In the genomic region with DNA sequence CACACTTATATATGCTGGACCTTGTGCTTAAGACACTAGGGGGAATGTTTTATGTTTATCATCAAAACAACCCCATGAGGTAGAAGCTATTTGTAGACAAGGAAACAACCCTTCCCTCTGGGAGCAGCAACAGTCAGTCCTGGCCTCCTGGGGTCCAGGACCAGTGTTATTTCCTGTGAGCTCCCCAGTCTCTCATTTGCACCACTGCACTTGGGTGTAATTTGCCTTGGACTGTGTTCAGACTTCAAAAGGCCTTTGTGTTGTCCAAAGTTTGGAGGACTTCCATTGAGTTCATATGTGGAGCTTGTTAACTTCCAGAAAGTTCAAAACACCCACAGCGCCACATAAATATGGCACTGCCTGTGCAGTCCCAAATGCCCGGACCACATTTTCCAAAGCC, we compare ENCODE assay signal across 10 mouse cellular contexts. TPM values are rescaled to one million over a fixed set of nuclear protein-coding genes. Genes with fewer than 3 reads are reported as not detected.
DNase-seq lines count a peak whose midpoint lies in the region; ATAC-seq lines count a peak whose summit lies in the region.
"Had no signal": no experiment of that assay in that cellular context is flagged by ENCODE, and none has a peak within 500 bp of the region (broad histone marks: within the 10 kb centered on the region; RNA-seq: fewer than 3 reads in every experiment).

No protein-coding gene starts in this region.

- WGBS in intestine, embryonic 15.5 days, result 73% methylated on average over 2 of the region's 2 CpGs
- 77% methylated on average over 2 of the region's 2 CpGs for WGBS in intestine, embryonic 16.5 days
- 69% methylated on average over 2 of the region's 2 CpGs for WGBS in embryonic facial prominence, embryonic 10.5 days
- WGBS in heart, embryonic 10.5 days, result 85% methylated on average over 2 of the region's 2 CpGs
- WGBS in limb, embryonic 11.5 days, result 39% methylated on average over 2 of the region's 2 CpGs

- H3K9ac ChIP-seq in intestine, embryonic 15.5 days, result no peak overlapping the region
- H3K9ac ChIP-seq in intestine, embryonic 16.5 days (ENCODE audit: low read depth, low read length), result no peak overlapping the region
- no peak overlapping the region for H3K9ac ChIP-seq in limb, embryonic 11.5 days (ENCODE audit: low read length)
- H3K9ac ChIP-seq: neural tube, embryonic 15.5 days had no signal

- H3K27me3 ChIP-seq in intestine, embryonic 15.5 days (replicated peaks), result no peaks in the 10 kb centered on the region
- H3K27me3 ChIP-seq in intestine, embryonic 16.5 days (replicated peaks; ENCODE audit: control insufficient read depth, insufficient read depth, low read length), result no peaks in the 10 kb centered on the region
- H3K27me3 ChIP-seq in embryonic facial prominence, embryonic 10.5 days (replicated peaks; ENCODE audit: low read depth, poor library complexity, severe bottlenecking), result no peaks in the 10 kb centered on the region
- no peaks in the 10 kb centered on the region for H3K27me3 ChIP-seq in heart, embryonic 10.5 days (ENCODE audit: insufficient read depth, poor library complexity, severe bottlenecking)
- H3K27me3 ChIP-seq in limb, embryonic 11.5 days (ENCODE audit: control insufficient read depth, insufficient read depth, low read length), result no peaks in the 10 kb centered on the region
- H3K27me3 ChIP-seq: neural tube, embryonic 15.5 days had no signal

- H3K9me3 ChIP-seq in intestine, embryonic 15.5 days, result no peaks in the 10 kb centered on the region
- H3K9me3 ChIP-seq in intestine, embryonic 16.5 days (ENCODE audit: control insufficient read depth, low read length), result no peaks in the 10 kb centered on the region
- no peaks in the 10 kb centered on the region for H3K9me3 ChIP-seq in embryonic facial prominence, embryonic 10.5 days
- no peaks in the 10 kb centered on the region for H3K9me3 ChIP-seq in heart, embryonic 10.5 days
- no peaks in the 10 kb centered on the region for H3K9me3 ChIP-seq in limb, embryonic 11.5 days (ENCODE audit: control insufficient read depth, low read length)
- H3K9me3 ChIP-seq: neural tube, embryonic 15.5 days had no signal

- H3K4me2 ChIP-seq in intestine, embryonic 15.5 days (replicated peaks), result no peak overlapping the region
- H3K4me2 ChIP-seq in intestine, embryonic 16.5 days (ENCODE audit: low read depth, low read length), result no peak overlapping the region
- H3K4me2 ChIP-seq in limb, embryonic 11.5 days (ENCODE audit: low read depth, severe bottlenecking), result no peak overlapping the region
- H3K4me2 ChIP-seq: neural tube, embryonic 15.5 days had no signal

- H3K36me3 ChIP-seq in intestine, embryonic 15.5 days, result no peaks in the 10 kb centered on the region
- H3K36me3 ChIP-seq in intestine, embryonic 16.5 days (ENCODE audit: control insufficient read depth, insufficient read depth, low read length), result no peaks in the 10 kb centered on the region
- H3K36me3 ChIP-seq in embryonic facial prominence, embryonic 10.5 days (replicated peaks), result no peaks in the 10 kb centered on the region
- H3K36me3 ChIP-seq in heart, embryonic 10.5 days, result no peaks in the 10 kb centered on the region
- no peaks in the 10 kb centered on the region for H3K36me3 ChIP-seq in limb, embryonic 11.5 days (ENCODE audit: control insufficient read depth, insufficient read depth, low read length)
- H3K36me3 ChIP-seq: neural tube, embryonic 15.5 days had no signal

- peaks cover 19% of the 10 kb centered on the region; the same call in 1 of the 2 replicates for H3K4me1 ChIP-seq in intestine, embryonic 15.5 days (replicated peaks)
- peaks cover 26% of the 10 kb centered on the region for H3K4me1 ChIP-seq in intestine, embryonic 16.5 days (ENCODE audit: control insufficient read depth, insufficient read depth, low read length)
- peaks cover 29% of the 10 kb centered on the region for H3K4me1 ChIP-seq in embryonic facial prominence, embryonic 10.5 days
- peaks cover 58% of the 10 kb centered on the region for H3K4me1 ChIP-seq in heart, embryonic 10.5 days
- H3K4me1 ChIP-seq in limb, embryonic 11.5 days (ENCODE audit: control insufficient read depth, insufficient read depth, low read length), result peaks cover 13% of the 10 kb centered on the region

- no peak overlapping the region for H3K4me3 ChIP-seq in intestine, embryonic 15.5 days (replicated peaks)
- no peak overlapping the region for H3K4me3 ChIP-seq in intestine, embryonic 16.5 days (ENCODE audit: low read length)
- no peak overlapping the region for H3K4me3 ChIP-seq in embryonic facial prominence, embryonic 10.5 days
- H3K4me3 ChIP-seq in heart, embryonic 10.5 days, result no peak overlapping the region
- H3K4me3 ChIP-seq in limb, embryonic 11.5 days (ENCODE audit: low read depth, low read length), result no peak overlapping the region
- H3K4me3 ChIP-seq: neural tube, embryonic 15.5 days had no signal

- H3K27ac ChIP-seq in intestine, embryonic 15.5 days, result peak overlapping the region; percentile 10; the same call in 1 of the 2 replicates
- no peak overlapping the region for H3K27ac ChIP-seq in intestine, embryonic 16.5 days (ENCODE audit: low read length)
- peak overlapping the region; percentile 75 for H3K27ac ChIP-seq in embryonic facial prominence, embryonic 10.5 days (replicated peaks)
- H3K27ac ChIP-seq in heart, embryonic 10.5 days, result peak overlapping the region; percentile 75
- peak overlapping the region; percentile 72 for H3K27ac ChIP-seq in limb, embryonic 11.5 days (replicated peaks; ENCODE audit: low read depth, low read length)
- H3K27ac ChIP-seq: macrophage had no signal

- no peak for ATAC-seq in intestine, embryonic 15.5 days
- no peak for ATAC-seq in intestine, embryonic 16.5 days
- peak; percentile 55 for ATAC-seq in limb, embryonic 11.5 days (ENCODE audit: insufficient number of reproducible peaks, low FRiP score, low TSS enrichment, low read depth)

- DNase-seq in embryonic facial prominence, embryonic 10.5 days (ENCODE audit: low spot score), result no peak
- DNase-seq in heart, embryonic 10.5 days (ENCODE audit: low spot score), result no peak
- DNase-seq in limb, embryonic 11.5 days (ENCODE audit: low spot score), result peak; percentile 47
- no peak for DNase-seq in ovary, postnatal 14 days (ENCODE audit: low spot score)
- no peak for DNase-seq in urinary bladder, postnatal 10 days (ENCODE audit: low spot score)
- DNase-seq in urinary bladder, adult 2 months (ENCODE audit: low spot score), result no peak

RNA-seq across cellular contexts. Expression of gene Ppp1cb, which starts 45.6 kb away (rescaled TPM):
- polyA plus RNA-seq in intestine, embryonic 15.5 days (2015; fragmentation: Nextera tagmentation; extraction: Ambion mirVana), result 200 and 237 TPM in 2 replicates
- polyA plus RNA-seq in intestine, embryonic 16.5 days (2015; fragmentation: Nextera tagmentation; extraction: Ambion mirVana), result 161 and 168 TPM in 2 replicates
- polyA plus RNA-seq in embryonic facial prominence, embryonic 10.5 days (2016; fragmentation: Nextera tagmentation; extraction: Ambion mirVana), result 217 and 227 TPM in 2 replicates
- 233 and 261 TPM in 2 replicates for polyA plus RNA-seq in heart, embryonic 10.5 days (2016; fragmentation: Nextera tagmentation; extraction: Ambion mirVana)
- 250 and 254 TPM in 2 replicates for polyA plus RNA-seq in limb, embryonic 11.5 days (2014; fragmentation: Nextera tagmentation; extraction: Ambion mirVana)
- 446 and 557 TPM in 2 replicates for polyA plus RNA-seq in urinary bladder, adult 2 months (2012; rRNA removed)
